Comparison of ENCODE assay signal across 8 mouse cellular contexts in genomic region chrX:8131393-8131792, GRCm38 (mm10). TPM values are rescaled to one million over a fixed set of nuclear protein-coding genes. Genes with fewer than 3 reads are reported as not detected.
DNase-seq lines count a peak whose midpoint lies in the region; ATAC-seq lines count a peak whose summit lies in the region.

No protein-coding gene starts in this region.

- H3K4me1 ChIP-seq in kidney, embryonic 16.5 days (ENCODE audit: insufficient read depth, low read length), result 0 out of 2 replicates have a peak, but pooled peaks cover 4% of the 10 kb centered on the region
- H3K4me1 ChIP-seq in embryonic facial prominence, embryonic 12.5 days, result no peaks in the 10 kb centered on the region
- peaks cover 4% of the 10 kb centered on the region; the same call in 1 of the 2 replicates for H3K4me1 ChIP-seq in hindbrain, embryonic 15.5 days (replicated peaks)
- peaks cover 4% of the 10 kb centered on the region; the same call in 1 of the 2 replicates for H3K4me1 ChIP-seq in midbrain, embryonic 16.5 days (ENCODE audit: control insufficient read depth, insufficient read depth, low read length)

- ATAC-seq in kidney, embryonic 16.5 days (ENCODE audit: low FRiP score, low TSS enrichment), result no peak
- no peak for ATAC-seq in embryonic facial prominence, embryonic 12.5 days (ENCODE audit: insufficient number of reproducible peaks, insufficient read depth, low FRiP score, low TSS enrichment)
- no peak for ATAC-seq in hindbrain, embryonic 15.5 days (ENCODE audit: low FRiP score, low read depth)
- ATAC-seq in midbrain, embryonic 16.5 days, result peak; percentile 18; the same call in 1 of the 2 replicates

- WGBS in kidney, embryonic 16.5 days, result 92% methylated on average over 17 of the region's 17 CpGs
- WGBS in embryonic facial prominence, embryonic 12.5 days, result 91% methylated on average over 17 of the region's 17 CpGs
- 91% methylated on average over 17 of the region's 17 CpGs for WGBS in hindbrain, embryonic 15.5 days
- 91% methylated on average over 17 of the region's 17 CpGs for WGBS in midbrain, embryonic 16.5 days

- intact Hi-C loops in left cerebral cortex, postnatal 14 days (cut with DNase I), result loop anchor here (10.0 kb wide), 1 partner anchor 207 kb away; the partner anchor contains the start of gene Eras

- H3K9me3 ChIP-seq in kidney, embryonic 16.5 days (ENCODE audit: low read length), result peaks cover 2% of the 10 kb centered on the region; the same call in 1 of the 2 replicates
- H3K9me3 ChIP-seq in embryonic facial prominence, embryonic 12.5 days, result no peaks in the 10 kb centered on the region
- no peaks in the 10 kb centered on the region for H3K9me3 ChIP-seq in hindbrain, embryonic 15.5 days
- H3K9me3 ChIP-seq in midbrain, embryonic 16.5 days (replicated peaks; ENCODE audit: control insufficient read depth, low read length, poor library complexity, severe bottlenecking), result no peaks in the 10 kb centered on the region

- peak overlapping the region; percentile 59 for H3K4me2 ChIP-seq in kidney, embryonic 16.5 days (replicated peaks; ENCODE audit: low read depth, low read length)
- H3K4me2 ChIP-seq in embryonic facial prominence, embryonic 12.5 days (replicated peaks), result peak overlapping the region; percentile 51
- peak overlapping the region; percentile 51 for H3K4me2 ChIP-seq in hindbrain, embryonic 15.5 days
- peak overlapping the region; percentile 49 for H3K4me2 ChIP-seq in midbrain, embryonic 16.5 days (ENCODE audit: low read length)

- H3K4me3 ChIP-seq in kidney, embryonic 16.5 days (ENCODE audit: low read length), result peak overlapping the region; percentile 66
- peak overlapping the region; percentile 51 for H3K4me3 ChIP-seq in embryonic facial prominence, embryonic 12.5 days
- peak overlapping the region; percentile 55 for H3K4me3 ChIP-seq in hindbrain, embryonic 15.5 days
- peak overlapping the region; percentile 51 for H3K4me3 ChIP-seq in midbrain, embryonic 16.5 days (ENCODE audit: low read depth, low read length)

- 0 out of 2 replicates have a peak, but pooled peaks cover 19% of the 10 kb centered on the region for H3K36me3 ChIP-seq in kidney, embryonic 16.5 days (ENCODE audit: insufficient read depth, low read length)
- peaks cover 10% of the 10 kb centered on the region; the same call in 1 of the 2 replicates for H3K36me3 ChIP-seq in embryonic facial prominence, embryonic 12.5 days
- H3K36me3 ChIP-seq in hindbrain, embryonic 15.5 days, result peaks cover 13% of the 10 kb centered on the region
- peaks cover 4% of the 10 kb centered on the region for H3K36me3 ChIP-seq in midbrain, embryonic 16.5 days (ENCODE audit: control insufficient read depth, insufficient read depth, low read length)

- no peaks in the 10 kb centered on the region for H3K27me3 ChIP-seq in kidney, embryonic 16.5 days (ENCODE audit: insufficient read depth, low read length)
- H3K27me3 ChIP-seq in embryonic facial prominence, embryonic 12.5 days, result no peaks in the 10 kb centered on the region
- H3K27me3 ChIP-seq in hindbrain, embryonic 15.5 days, result no peaks in the 10 kb centered on the region
- no peaks in the 10 kb centered on the region for H3K27me3 ChIP-seq in midbrain, embryonic 16.5 days (ENCODE audit: control insufficient read depth, insufficient read depth, low read depth, low read length)

- DNase-seq in kidney, postnatal 4 days, result no peak
- no peak for DNase-seq in layer of hippocampus, postnatal 10 days (ENCODE audit: low spot score in 2 of 2)
- no peak for DNase-seq in right cerebral cortex, postnatal 10 days (ENCODE audit: low spot score in 2 of 2)
- no peak for DNase-seq in left cerebral cortex, postnatal 14 days (ENCODE audit: low spot score in 2 of 2)

- H3K27ac ChIP-seq in kidney, embryonic 16.5 days (ENCODE audit: low read length), result no peak overlapping the region
- H3K27ac ChIP-seq in embryonic facial prominence, embryonic 12.5 days, result no peak overlapping the region
- H3K27ac ChIP-seq in hindbrain, embryonic 15.5 days (replicated peaks), result 0 out of 2 replicates have a peak overlapping the region, but pooled peaks have one; percentile 96
- no peak overlapping the region for H3K27ac ChIP-seq in midbrain, embryonic 16.5 days (ENCODE audit: low read length)

- no peak overlapping the region for H3K9ac ChIP-seq in kidney, embryonic 16.5 days (replicated peaks; ENCODE audit: low read length)
- no peak overlapping the region for H3K9ac ChIP-seq in embryonic facial prominence, embryonic 12.5 days
- H3K9ac ChIP-seq in hindbrain, embryonic 15.5 days, result no peak overlapping the region
- H3K9ac ChIP-seq in midbrain, embryonic 16.5 days (ENCODE audit: low read depth, low read length), result no peak overlapping the region

RNA-seq across cellular contexts. Expression of gene Wdr13, which starts 1.3 kb away (rescaled TPM):
- 29.0 and 29.6 TPM in 2 replicates for polyA plus RNA-seq in kidney, embryonic 16.5 days (2015; fragmentation: Nextera tagmentation; extraction: Ambion mirVana)
- polyA plus RNA-seq in embryonic facial prominence, embryonic 12.5 days (2016; fragmentation: Nextera tagmentation; extraction: Ambion mirVana), result 23.1 and 23.6 TPM in 2 replicates
- polyA plus RNA-seq in hindbrain, embryonic 15.5 days (2015; fragmentation: Nextera tagmentation; extraction: Ambion mirVana), result 60.2 and 65.5 TPM in 2 replicates
- polyA plus RNA-seq in midbrain, embryonic 16.5 days (2015; fragmentation: Nextera tagmentation; extraction: Ambion mirVana), result 70.5 and 72.8 TPM in 2 replicates
- total RNA-seq in layer of hippocampus, postnatal 10 days (2021), result 100 to 1,000 TPM; 219 to 231 TPM
- total RNA-seq in left cerebral cortex, postnatal 14 days (2021), result 100 to 1,000 TPM; 216 to 236 TPM

RNA-seq across cellular contexts. Expression of gene Rbm3, which starts 14.3 kb away (rescaled TPM):
- polyA plus RNA-seq in kidney, embryonic 16.5 days (2015; fragmentation: Nextera tagmentation; extraction: Ambion mirVana), result 433 and 441 TPM in 2 replicates
- 466 and 497 TPM in 2 replicates for polyA plus RNA-seq in embryonic facial prominence, embryonic 12.5 days (2016; fragmentation: Nextera tagmentation; extraction: Ambion mirVana)
- polyA plus RNA-seq in hindbrain, embryonic 15.5 days (2015; fragmentation: Nextera tagmentation; extraction: Ambion mirVana), result 289 and 303 TPM in 2 replicates
- polyA plus RNA-seq in midbrain, embryonic 16.5 days (2015; fragmentation: Nextera tagmentation; extraction: Ambion mirVana), result 286 and 306 TPM in 2 replicates
- 100 to 1,000 TPM; 248 to 315 TPM for total RNA-seq in layer of hippocampus, postnatal 10 days (2021)
- total RNA-seq in left cerebral cortex, postnatal 14 days (2021), result 100 to 1,000 TPM; 198 to 216 TPM

RNA-seq across cellular contexts. Expression of gene Was, which starts 41.1 kb away (rescaled TPM):
- polyA plus RNA-seq in kidney, embryonic 16.5 days (2015; fragmentation: Nextera tagmentation; extraction: Ambion mirVana), result 0.11 and 0.18 TPM in 2 replicates
- polyA plus RNA-seq in embryonic facial prominence, embryonic 12.5 days (2016; fragmentation: Nextera tagmentation; extraction: Ambion mirVana), result 0.19 and 0.20 TPM in 2 replicates
- polyA plus RNA-seq in hindbrain, embryonic 15.5 days (2015; fragmentation: Nextera tagmentation; extraction: Ambion mirVana), result 0.07 and 0.13 TPM in 2 replicates
- polyA plus RNA-seq in midbrain, embryonic 16.5 days (2015; fragmentation: Nextera tagmentation; extraction: Ambion mirVana), result 0.12 and 0.19 TPM in 2 replicates
- 1 to 10 TPM; 1.2 to 1.7 TPM for total RNA-seq in layer of hippocampus, postnatal 10 days (2021)
- 1 to 10 TPM; 1.1 to 2.9 TPM for total RNA-seq in left cerebral cortex, postnatal 14 days (2021)

RNA-seq across cellular contexts. Expression of gene Tbc1d25, which starts 44.6 kb away (rescaled TPM):
- polyA plus RNA-seq in kidney, embryonic 16.5 days (2015; fragmentation: Nextera tagmentation; extraction: Ambion mirVana), result 12.6 and 14.9 TPM in 2 replicates
- polyA plus RNA-seq in embryonic facial prominence, embryonic 12.5 days (2016; fragmentation: Nextera tagmentation; extraction: Ambion mirVana), result 14.3 and 14.8 TPM in 2 replicates
- 22.7 and 25.7 TPM in 2 replicates for polyA plus RNA-seq in hindbrain, embryonic 15.5 days (2015; fragmentation: Nextera tagmentation; extraction: Ambion mirVana)
- polyA plus RNA-seq in midbrain, embryonic 16.5 days (2015; fragmentation: Nextera tagmentation; extraction: Ambion mirVana), result 24.4 and 24.8 TPM in 2 replicates
- 10 to 100 TPM; 15.1 to 16.0 TPM for total RNA-seq in layer of hippocampus, postnatal 10 days (2021)
- 10 to 100 TPM; 15.7 to 16.3 TPM for total RNA-seq in left cerebral cortex, postnatal 14 days (2021)

RNA-seq across cellular contexts. Expression of gene Suv39h1, which starts 56.8 kb away (rescaled TPM):
- polyA plus RNA-seq in kidney, embryonic 16.5 days (2015; fragmentation: Nextera tagmentation; extraction: Ambion mirVana), result 66.5 and 70.7 TPM in 2 replicates
- 77.3 and 77.8 TPM in 2 replicates for polyA plus RNA-seq in embryonic facial prominence, embryonic 12.5 days (2016; fragmentation: Nextera tagmentation; extraction: Ambion mirVana)
- polyA plus RNA-seq in hindbrain, embryonic 15.5 days (2015; fragmentation: Nextera tagmentation; extraction: Ambion mirVana), result 40.5 and 40.6 TPM in 2 replicates
- polyA plus RNA-seq in midbrain, embryonic 16.5 days (2015; fragmentation: Nextera tagmentation; extraction: Ambion mirVana), result 39.1 and 44.6 TPM in 2 replicates
- 10 to 100 TPM; 30.4 to 30.7 TPM for total RNA-seq in layer of hippocampus, postnatal 10 days (2021)
- total RNA-seq in left cerebral cortex, postnatal 14 days (2021), result 10 to 100 TPM; 27.2 to 30.8 TPM
